Mouse (Mus musculus) kidney, adult 2 months (tissue): ENCODE measurements around the gene Fnip2.

Experiments
- CTCF ChIP-seq: fragments of 200-500 bp; conservative IDR thresholded peaks from 2 replicates; pipeline ENCODE4 v1.5.1; 2011; ENCODE audit warnings: low read depth, mild to moderate bottlenecking, control low read depth, low read length, moderate library complexity, mixed read lengths; ENCODE audit not compliant: insufficient read depth, insufficient read length
- POLR2A ChIP-seq: fragments of 200-500 bp; IDR thresholded peaks from one replicate; pipeline ENCODE4 v1.6.1; 2011; ENCODE audit warnings: low read depth, low read length, control low read depth

GRCm38 (mm10) chr3:79478880-79479279 lies 88.7 kb downstream of the Fnip2 start:
- TF ChIP-seq POLR2A (no peak), CTCF (no peak)
